Mouse (Mus musculus) limb, embryonic 14.5 days (tissue): ENCODE measurements around the gene Tmco5. TPM values are rescaled to one million over a fixed set of nuclear protein-coding genes. Genes with fewer than 3 reads are reported as not detected.
"Not testable (repeated sequence)": the region's sequence is repeated elsewhere in the genome, so short reads cannot be mapped to it uniquely, and the experiment has no call there.

ENCODE experiments used
- ATAC-seq: fragments of 200-750 bp; cut with Nextera tagmentation; 2 replicates; pipeline ENCODE4 v1.8.0; 2017; ENCODE audit warnings: low read depth, moderate number of reproducible peaks, moderate TSS enrichment; ENCODE audit not compliant: low FRiP score
- DNase-seq: peaks from one replicate; pipeline ENCODE4 v3.0.0-alpha.2; 2015; ENCODE audit warnings: low spot score
- H3K27ac ChIP-seq: fragments of 300-500 bp; sonication (generic); replicated peaks from 2 replicates; pipeline ENCODE4 v1.5.1; 2014; ENCODE audit warnings: low read depth, mild to moderate bottlenecking, low read length, moderate library complexity, mixed read lengths
- H3K27me3 ChIP-seq: fragments of 300-500 bp; sonication (generic); 2 replicates; pipeline ENCODE4 v1.6.1; 2014; ENCODE audit warnings: low read length, mixed read lengths; ENCODE audit not compliant: control insufficient read depth, insufficient read depth
- H3K36me3 ChIP-seq: fragments of 300-500 bp; sonication (generic); 2 replicates; pipeline ENCODE4 v1.6.1; 2014; ENCODE audit warnings: mild to moderate bottlenecking, low read length, moderate library complexity, mixed read lengths; ENCODE audit not compliant: control insufficient read depth, insufficient read depth
- H3K4me1 ChIP-seq: fragments of 300-500 bp; sonication (generic); 2 replicates; pipeline ENCODE4 v1.6.1; 2014; ENCODE audit warnings: antibody characterized with exemption, low read length, mixed read lengths; ENCODE audit not compliant: control insufficient read depth, insufficient read depth
- H3K4me2 ChIP-seq: fragments of 300-500 bp; sonication (generic); replicated peaks from 2 replicates; pipeline ENCODE4 v1.6.1; 2014; ENCODE audit warnings: low read depth, mild to moderate bottlenecking, low read length, moderate library complexity; ENCODE audit not compliant: severe bottlenecking
- H3K4me3 ChIP-seq: fragments of 300-500 bp; sonication (generic); replicated peaks from 2 replicates; pipeline ENCODE4 v1.5.1; 2014; ENCODE audit warnings: low read length
- H3K9ac ChIP-seq: fragments of 300-500 bp; sonication (generic); 2 replicates; pipeline ENCODE4 v1.6.1; 2014; ENCODE audit warnings: mild to moderate bottlenecking, low read depth, low read length, moderate library complexity; ENCODE audit not compliant: severe bottlenecking
- H3K9me3 ChIP-seq: fragments of 300-500 bp; sonication (generic); 2 replicates; pipeline ENCODE4 v1.6.1; 2016; ENCODE audit warnings: low read length; ENCODE audit not compliant: control insufficient read depth
- POLR2A ChIP-seq: fragments of 200-500 bp; IDR thresholded peaks from 2 replicates; pipeline ENCODE4 v1.8.0; 2012; ENCODE audit warnings: inconsistent platforms, mild to moderate bottlenecking, moderate library complexity, borderline replicate concordance; ENCODE audit not compliant: insufficient read depth, insufficient read length; ENCODE audit errors: extremely low read depth
- WGBS: fragments of 180-500 bp; shearing (Covaris S2); extraction: QIAGEN DNeasy Blood & Tissue Kit; methylation state at CpG from one replicate; pipeline ENCODE4 v1.1.7; 2014; 5-methylcytosine and 5-hydroxymethylcytosine counted together
- polyA plus RNA-seq, 2 experiments: library from polyadenylated mRNA; depleted of rRNA in 1 of 2; stranded (reverse) in 1 of 2; unstranded in 1 of 2; fragments of >200 nt; fragmentation: Nextera tagmentation in 1 of 2; extraction: Ambion mirVana in 1 of 2; gene quantifications; 2 replicates each; pipeline versions ENCODE4 v1.2.1 to v1.2.3; 2012 to 2014

The Tmco5 gene
- polyA plus RNA-seq, 2 experiments, result not detected

GRCm38 (mm10) chr2:116923684-116924083, 45.2 kb downstream of the Tmco5 start:
- DNase-seq (peak; percentile 45), ATAC-seq (no peak; the same call in 1 of the 2 replicates)
- Histone ChIP-seq H3K27me3 (no peaks in the 10 kb centered on the region), H3K9me3 (no peaks in the 10 kb centered on the region), H3K36me3 (no peaks in the 10 kb centered on the region), H3K27ac (no peak overlapping the region), H3K4me2 (no peak overlapping the region), H3K9ac (no peak overlapping the region), H3K4me3 (no peak overlapping the region), H3K4me1 (0 out of 2 replicates have a peak, but pooled peaks cover 5% of the 10 kb centered on the region)
- TF ChIP-seq POLR2A, result no peak
- 77% methylated on average over 3 of the region's 3 CpGs for WGBS

GRCm38 (mm10) chr2:116924292-116924691, 45.8 kb downstream of the Tmco5 start:
- Histone ChIP-seq H3K4me1 (0 out of 2 replicates have a peak, but pooled peaks cover 5% of the 10 kb centered on the region), H3K27me3 (no peaks in the 10 kb centered on the region), H3K4me3 (no peak overlapping the region), H3K4me2 (no peak overlapping the region), H3K36me3 (no peaks in the 10 kb centered on the region), H3K9ac (no peak overlapping the region), H3K9me3 (no peaks in the 10 kb centered on the region), H3K27ac (no peak overlapping the region)
- ATAC-seq (no peak), DNase-seq (no peak)
- no peak for TF ChIP-seq POLR2A
- WGBS, result 89% methylated on average over 7 of the region's 7 CpGs

- 81% methylated on average over 5 of the region's 5 CpGs for WGBS
- ATAC-seq, result no peak
These were observed 46.7 kb downstream of the Tmco5 start for GRCm38 (mm10) chr2:116925230-116925629.

GRCm38 (mm10) chr2:116932218-116932617, 53.7 kb downstream of the Tmco5 start:
- no peak for TF ChIP-seq POLR2A
- Histone ChIP-seq H3K36me3 (no peaks in the 10 kb centered on the region), H3K9me3 (no peaks in the 10 kb centered on the region), H3K9ac (no peak overlapping the region), H3K27ac (no peak overlapping the region), H3K4me3 (no peak overlapping the region), H3K4me2 (no peak overlapping the region), H3K4me1 (no peaks in the 10 kb centered on the region), H3K27me3 (no peaks in the 10 kb centered on the region)
- DNase-seq (no peak), ATAC-seq (no peak)
- WGBS, result 82% methylated on average over 7 of the region's 7 CpGs

More at GRCm38 (mm10) chr2:116925230-116925629, 46.7 kb downstream of the Tmco5 start:
- TF ChIP-seq POLR2A, result no peak
- no peak overlapping the region for H3K27ac ChIP-seq
- H3K4me2 ChIP-seq, result no peak overlapping the region
- H3K27me3 ChIP-seq, result no peaks in the 10 kb centered on the region
- H3K9me3 ChIP-seq, result no peaks in the 10 kb centered on the region
- no peaks in the 10 kb centered on the region for H3K36me3 ChIP-seq
- 0 out of 2 replicates have a peak, but pooled peaks cover 5% of the 10 kb centered on the region for H3K4me1 ChIP-seq
- no peak overlapping the region for H3K9ac ChIP-seq
- DNase-seq, result no peak
- H3K4me3 ChIP-seq, result no peak overlapping the region

- H3K4me3 ChIP-seq, DNase-seq, H3K9ac ChIP-seq, H3K36me3 ChIP-seq, H3K27me3 ChIP-seq, H3K4me1 ChIP-seq, ATAC-seq, H3K27ac ChIP-seq, H3K4me2 ChIP-seq, H3K9me3 ChIP-seq: not testable (repeated sequence)
- WGBS, result 100% methylated on average over 1 of the region's 1 CpGs
These were observed 55.7 kb downstream of the Tmco5 start for GRCm38 (mm10) chr2:116934236-116934635.

GRCm38 (mm10) chr2:116934776-116935175, 56.3 kb downstream of the Tmco5 start:
- DNase-seq (no peak), ATAC-seq (no peak)
- H3K27ac ChIP-seq, result no peak overlapping the region
- H3K27me3 ChIP-seq, result no peaks in the 10 kb centered on the region
- no peak overlapping the region for H3K4me3 ChIP-seq
- H3K9ac ChIP-seq, result no peak overlapping the region
- no peaks in the 10 kb centered on the region for H3K36me3 ChIP-seq
- no peak overlapping the region for H3K4me2 ChIP-seq
- H3K9me3 ChIP-seq, result no peaks in the 10 kb centered on the region
- H3K4me1 ChIP-seq, result no peaks in the 10 kb centered on the region
- TF ChIP-seq POLR2A, result no peak
